Mouse (Mus musculus): ENCODE data around the gene Fzd5.

Fzd5 gene

DNA sequence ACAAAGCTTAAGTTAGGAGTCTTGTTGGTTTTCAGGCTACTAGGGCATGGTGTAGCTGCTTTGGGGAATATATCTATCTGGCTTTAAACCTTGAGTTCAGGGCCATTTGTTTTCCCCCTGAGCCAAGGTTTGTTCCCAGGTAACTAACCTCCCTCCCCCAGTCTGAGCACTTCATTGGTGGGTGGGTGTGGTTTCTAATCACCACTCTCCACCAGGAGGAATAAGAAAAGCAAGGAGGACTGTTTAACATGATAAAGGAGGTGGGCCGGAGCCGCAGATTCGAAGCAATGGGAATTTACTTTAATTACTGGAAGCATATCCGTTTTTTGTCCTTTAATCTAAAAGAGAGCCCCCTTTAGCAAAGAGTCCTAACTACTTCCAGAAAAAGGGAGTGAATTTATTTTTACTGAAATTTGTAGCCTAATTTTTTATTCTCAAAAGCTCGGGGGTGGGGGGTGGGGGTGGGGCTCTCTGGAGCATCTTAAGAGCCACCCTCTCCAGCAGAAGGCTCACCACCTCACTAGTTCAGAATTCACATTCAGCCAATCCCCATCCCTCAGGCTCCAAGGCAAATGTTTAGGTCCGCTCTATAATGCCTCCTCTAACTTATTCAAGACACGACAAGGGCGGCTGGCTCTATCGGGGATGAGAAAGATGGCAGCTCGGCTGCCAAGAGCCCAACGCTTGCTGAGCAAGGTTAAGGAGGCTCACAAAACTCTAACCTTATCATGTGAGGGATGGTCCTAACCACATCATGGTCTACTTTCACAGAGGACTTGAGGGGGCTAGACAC lies 3.9 kb downstream of the Fzd5 start:
- DNase-seq (ENCODE audit: low spot score in 2 of 2), result no peak

DNA sequence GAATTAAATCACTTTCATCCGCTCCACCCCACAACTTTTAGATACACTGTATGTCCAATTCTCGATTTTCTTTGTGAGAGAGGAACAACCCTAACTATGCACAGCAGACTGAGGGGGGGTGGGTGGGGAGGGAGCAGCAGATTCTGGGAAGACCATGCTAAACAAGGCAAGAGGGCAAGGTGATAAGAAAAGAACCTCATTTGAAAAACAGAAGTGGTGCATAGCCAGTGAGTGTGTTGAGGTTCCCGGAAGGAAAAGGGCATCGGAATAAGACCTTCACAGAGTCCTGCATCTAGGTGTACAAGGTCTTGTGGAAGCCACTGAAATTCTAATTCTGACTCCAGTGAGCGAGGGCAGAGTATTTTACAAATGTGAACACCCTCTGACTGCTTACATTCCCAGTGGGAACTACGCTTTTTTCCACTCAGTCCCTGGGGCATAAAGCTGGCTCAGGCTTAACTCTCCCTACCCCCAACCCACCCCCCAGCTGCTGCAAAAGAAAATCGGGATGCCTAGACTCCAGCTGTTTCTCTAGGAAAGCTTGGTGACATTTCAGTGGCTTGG lies 4.8 kb downstream of the Fzd5 start:
- no peak for DNase-seq (ENCODE audit: low spot score in 2 of 2)

DNA sequence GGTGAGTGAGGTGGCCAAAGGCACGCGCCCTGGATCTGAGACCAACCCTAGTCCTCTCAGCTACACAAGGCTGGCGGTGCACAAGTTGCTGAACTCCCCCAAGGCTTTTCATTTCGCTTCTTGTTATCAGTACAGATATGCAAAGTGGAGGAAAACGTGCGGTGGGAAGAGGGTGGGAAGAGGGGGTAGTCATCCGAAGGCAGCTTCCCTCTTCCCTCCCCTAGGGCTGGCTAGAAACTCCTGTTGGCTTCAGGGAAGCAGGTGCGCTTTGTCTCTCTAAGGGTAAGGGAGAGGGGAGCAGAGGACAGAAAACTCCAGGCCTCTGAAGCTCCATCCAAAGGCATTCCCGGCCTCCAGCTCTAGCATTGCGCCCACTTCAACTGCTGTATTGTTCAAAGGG lies 5.4 kb downstream of the Fzd5 start:
- no peak for DNase-seq (ENCODE audit: low spot score in 2 of 2)

DNA sequence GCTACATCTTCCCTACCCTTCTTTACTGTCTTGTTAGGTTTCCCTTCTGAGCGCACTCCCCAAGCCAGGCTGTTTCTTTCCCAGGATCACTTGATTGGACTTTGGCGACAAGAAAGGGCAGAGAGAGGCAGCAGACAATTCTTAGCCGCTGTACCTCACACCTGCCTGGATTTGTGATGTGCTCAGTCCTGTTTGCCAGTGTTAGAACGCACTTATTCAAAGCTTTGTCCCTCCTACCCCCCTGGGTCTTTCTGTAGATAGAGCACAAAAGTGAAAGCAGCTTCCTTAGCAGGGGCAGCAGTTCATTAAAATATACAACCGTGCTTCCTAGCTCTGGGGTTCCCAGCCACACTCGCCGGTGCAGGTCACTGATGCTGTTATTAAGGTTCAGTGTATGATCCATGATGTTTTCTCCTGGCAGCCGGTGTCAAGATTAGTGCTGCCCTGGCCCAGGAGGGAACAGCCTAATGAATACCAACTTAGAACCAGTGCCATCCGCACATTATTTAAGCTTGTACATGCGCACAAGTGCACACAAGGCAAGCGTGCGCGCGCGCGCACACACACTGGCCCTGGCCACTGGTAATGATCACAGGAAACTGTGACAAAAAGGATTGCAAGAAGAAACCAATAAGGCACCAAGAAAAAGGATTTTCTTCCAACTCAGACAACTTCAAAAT lies 6.1 kb downstream of the Fzd5 start:
- no peak for DNase-seq (ENCODE audit: low spot score in 2 of 2)

DNA sequence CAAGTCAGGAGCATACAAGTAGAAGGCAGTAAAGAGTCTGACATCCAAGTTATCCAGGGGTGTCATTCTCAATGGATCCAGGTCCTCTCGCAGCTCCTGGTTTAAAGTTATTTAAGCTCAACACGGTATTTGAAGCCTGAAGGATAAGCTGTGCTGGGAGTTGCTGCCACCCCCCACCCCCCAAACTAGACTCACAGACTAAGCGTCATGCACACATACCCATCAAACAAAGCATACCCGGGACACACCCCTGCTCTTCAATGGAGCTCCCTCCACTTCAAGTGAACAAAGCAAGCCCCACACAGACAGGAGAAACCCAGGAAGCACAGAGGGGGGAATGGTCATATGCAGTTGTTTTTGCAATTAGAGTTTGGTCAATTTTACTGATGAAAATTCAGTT lies 7.5 kb downstream of the Fzd5 start:
- no peak for DNase-seq (ENCODE audit: low spot score in 2 of 2)

DNA sequence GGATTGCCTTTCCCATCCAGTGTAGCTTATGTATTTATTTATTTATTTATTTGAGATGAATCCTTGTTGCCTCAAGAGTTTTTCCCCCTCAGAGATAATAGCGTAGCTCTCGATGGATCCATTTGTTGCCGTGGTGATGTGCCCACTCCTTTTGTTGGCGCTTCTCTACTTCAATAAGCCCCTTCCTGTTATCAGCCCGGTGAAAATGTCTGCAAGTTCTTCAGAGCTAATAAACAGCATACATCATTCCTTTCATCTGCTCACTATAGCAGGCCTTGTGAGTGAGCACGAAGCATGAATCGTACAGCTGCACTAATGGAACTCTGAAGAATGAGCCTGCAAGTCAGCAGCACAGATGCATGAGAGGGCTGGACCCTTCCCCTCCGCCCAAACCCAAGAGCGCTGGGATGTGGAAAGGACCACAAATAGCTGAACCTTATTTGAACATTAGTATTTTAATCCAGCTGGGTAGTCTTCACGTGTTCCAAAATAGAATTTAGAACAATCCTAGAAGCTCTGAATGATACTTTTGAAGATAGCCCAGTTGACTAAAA lies 16.4 kb downstream of the Fzd5 start:
- DNase-seq (ENCODE audit: low spot score in 2 of 2), result no peak

DNA sequence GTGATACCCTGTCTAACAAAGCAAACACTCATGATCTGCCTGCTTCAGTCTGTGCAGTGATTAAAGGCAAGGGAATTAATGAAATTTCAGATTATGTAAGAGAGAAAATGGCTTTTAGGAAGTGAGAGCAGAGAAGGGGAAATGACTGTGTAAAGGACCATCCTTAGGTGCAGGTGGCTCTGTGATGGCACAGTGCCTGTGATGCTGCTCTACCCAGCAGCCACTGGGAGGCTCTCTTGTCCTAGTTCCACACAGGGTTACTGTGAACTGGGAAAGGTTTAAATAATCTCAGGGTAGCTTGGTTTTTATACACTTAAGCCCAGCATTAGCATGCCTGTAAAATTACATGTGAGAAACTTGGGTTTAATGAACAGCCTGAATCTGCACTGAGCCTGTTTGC lies 20.0 kb downstream of the Fzd5 start:
- no peak for DNase-seq (ENCODE audit: low spot score in 2 of 2)

DNA sequence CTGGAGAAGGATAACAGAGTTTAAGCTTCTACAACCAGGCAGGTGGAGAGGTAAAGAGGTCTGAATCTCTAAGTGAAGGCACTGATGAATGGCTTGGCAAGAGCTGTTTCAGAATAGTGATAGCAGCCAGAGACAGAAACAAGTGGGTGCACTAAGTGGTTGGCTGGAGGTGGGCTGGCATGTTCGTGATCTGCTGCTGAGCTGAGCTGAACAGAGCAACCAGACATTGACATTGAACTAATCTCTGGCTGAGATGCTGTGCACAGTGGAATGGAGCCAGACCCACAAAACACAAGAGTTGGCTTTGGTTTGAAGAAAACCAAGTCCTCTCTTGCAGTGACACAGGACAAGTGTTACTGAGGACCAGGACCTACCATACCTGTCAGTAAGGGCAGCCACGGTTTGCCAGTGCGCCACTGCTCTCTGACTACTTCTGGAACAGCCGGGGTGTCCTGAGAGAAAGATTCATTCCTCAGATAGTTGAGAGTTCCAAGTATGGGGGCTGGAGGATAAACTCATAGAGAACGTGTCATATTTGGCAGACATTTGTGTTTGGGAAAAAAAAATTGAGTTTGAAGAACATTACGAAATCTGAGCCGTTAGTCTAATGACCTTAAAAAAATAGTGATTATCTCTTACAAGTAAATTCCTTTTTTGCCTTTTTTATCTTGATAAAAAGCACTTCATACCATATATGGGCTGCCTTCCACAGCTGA lies 20.8 kb downstream of the Fzd5 start:
- no peak for DNase-seq (ENCODE audit: low spot score in 2 of 2)

DNA sequence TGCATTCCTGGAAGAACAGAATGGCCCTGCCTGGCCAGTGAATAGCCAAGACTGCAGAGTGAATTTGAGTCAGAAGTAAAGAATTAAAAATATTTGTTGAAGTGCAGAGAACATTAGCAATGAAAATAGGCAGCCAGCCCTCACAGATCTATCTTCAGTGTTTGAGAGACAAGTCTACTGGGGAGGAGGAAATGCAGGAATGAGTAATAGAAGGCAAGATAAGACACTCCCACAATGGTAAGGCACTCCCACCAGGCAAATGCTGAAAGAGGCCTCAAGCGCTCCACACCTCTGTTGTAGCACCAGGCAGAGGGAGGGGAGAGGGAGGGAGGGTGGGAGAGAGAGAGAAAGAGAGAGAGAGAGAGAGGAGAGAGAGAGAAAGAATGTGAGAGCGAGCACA lies 22.1 kb downstream of the Fzd5 start:
- no peak for DNase-seq (ENCODE audit: low spot score in 2 of 2)

DNA sequence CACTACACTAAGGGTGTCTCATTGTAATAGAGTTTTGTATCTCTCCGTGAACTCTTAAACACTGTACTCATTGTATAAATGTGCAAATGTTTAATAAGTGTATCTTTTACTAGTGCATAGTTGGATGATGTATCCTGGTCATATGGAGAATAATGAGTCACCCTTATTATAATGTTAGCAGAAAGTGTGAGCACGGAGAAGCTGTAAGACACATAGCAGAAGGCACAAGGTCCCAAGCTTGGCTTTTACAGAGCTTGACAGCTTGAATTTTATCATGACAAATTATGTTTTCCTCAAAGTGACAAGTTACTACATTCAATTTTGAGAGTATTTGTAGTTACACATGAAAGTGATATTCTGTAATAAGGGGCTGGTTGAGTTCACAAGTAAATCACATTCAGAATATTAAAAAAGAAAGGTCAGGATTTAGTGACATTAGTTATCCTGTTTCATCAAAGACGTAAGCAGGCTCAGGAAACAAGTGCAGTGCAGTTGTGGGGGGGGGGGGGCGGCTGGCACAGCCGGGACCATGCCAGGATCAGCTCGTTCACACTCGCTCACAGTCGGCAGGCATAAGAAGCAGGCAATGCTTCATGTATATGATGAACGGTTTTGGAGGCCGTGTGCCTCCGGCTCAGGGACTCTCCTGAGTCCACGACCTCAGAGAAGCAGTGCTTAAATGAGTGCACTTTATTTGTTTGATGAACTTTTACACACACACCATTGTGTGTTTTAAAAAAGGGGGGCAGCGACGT lies 25.4 kb downstream of the Fzd5 start:
- no peak for DNase-seq (ENCODE audit: low spot score in 2 of 2)

DNA sequence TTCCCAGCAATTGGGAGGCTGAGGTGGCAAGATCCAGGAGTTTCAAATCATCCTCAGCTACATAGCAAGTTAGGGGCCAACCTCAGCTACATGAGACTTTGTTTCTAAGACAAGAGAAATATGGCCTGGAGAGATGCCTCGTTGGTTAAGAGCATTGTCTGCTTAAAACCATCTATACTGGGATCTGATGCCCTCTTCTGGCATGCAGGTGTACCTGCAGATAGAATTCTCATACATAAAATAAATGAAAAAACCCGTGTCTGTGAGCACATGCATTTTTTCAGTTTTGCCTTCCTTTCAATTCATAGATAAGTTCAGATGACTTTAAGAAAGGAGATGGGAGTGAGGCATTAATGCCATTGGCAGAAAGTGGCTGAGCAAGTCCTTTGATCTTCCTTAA lies 27.7 kb downstream of the Fzd5 start:
- DNase-seq (ENCODE audit: low spot score in 2 of 2), result no peak

DNA sequence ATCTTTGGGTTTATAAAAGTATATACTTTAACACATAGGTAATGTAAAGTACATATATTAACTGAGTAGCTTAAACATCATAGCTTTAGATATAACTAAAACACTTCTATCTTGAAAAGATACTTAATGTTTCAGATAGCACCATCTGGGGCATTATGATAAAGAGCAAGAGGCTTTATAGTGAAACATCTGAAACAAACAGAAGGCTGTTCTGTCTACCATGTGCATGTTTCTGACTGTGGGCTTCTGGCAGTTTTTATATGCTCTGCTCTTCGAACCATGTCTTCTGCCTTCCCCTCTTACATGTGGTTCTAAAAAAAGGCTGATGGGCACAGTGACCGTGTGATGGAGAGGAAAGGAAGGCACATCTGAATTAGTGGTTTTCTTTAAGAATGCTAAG lies 30.9 kb downstream of the Fzd5 start:
- DNase-seq (ENCODE audit: low spot score in 2 of 2), result no peak

DNA sequence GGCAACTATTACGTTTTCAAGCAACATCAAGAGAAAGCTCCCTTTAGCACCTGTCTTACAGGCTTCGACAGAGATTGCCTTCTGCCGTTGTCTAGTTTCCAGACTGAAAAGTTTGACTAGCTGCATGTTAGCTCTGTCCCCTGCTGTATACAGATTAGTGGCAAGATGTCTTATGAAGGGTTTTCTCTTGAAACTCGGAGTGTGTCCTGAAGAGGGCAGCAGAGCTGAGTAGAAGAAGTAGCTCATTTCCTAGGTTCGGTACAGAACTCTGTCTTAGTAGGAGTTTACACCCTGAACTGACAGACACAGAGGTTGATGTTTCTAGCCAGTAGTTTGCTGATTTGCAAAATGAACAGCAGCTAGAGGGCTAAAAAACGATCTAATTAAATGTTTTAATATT lies 32.3 kb downstream of the Fzd5 start:
- peak in 1 of 2 experiments; percentile 64 for DNase-seq (ENCODE audit: low spot score in 2 of 2)

DNA sequence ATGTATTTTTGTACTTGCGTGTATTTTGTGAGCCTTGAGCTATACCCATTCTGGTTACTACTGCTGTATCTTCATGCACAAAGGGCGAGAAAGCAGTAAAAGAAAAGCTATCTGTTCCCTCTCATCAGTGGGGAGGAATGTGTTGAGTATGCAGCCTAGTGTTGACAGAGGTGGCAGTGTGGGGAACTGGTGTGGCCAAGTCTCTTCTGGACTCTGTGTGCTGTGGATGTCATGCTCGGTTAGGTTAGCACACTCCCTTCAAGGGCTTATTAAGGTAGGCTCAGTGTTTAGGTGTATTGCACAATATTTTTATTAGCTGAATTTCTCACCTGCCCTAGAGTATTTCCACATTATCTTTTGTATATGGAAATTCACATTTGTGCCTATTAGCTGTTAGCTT lies 35.8 kb downstream of the Fzd5 start:
- no peak for DNase-seq (ENCODE audit: low spot score in 2 of 2)

DNA sequence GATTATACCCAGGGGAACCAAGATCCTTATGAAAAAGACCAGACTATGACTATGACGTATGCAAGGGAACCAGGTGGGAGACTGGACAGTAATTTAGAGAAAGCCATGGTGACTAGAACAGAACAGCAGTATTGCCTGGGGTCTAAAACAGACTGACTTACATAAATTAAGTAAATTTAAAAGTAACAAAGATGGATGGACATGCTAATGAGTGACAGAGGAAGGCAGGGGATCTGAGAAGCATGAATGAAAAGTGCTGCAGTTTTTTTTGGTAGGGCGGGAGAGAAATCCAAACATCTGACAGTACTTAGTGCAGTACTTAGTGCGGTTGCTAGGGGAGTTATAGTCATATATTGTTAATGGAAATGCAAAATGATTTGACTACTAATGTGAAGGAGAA lies 42.4 kb downstream of the Fzd5 start:
- DNase-seq (ENCODE audit: low spot score in 2 of 2), result no peak

DNA sequence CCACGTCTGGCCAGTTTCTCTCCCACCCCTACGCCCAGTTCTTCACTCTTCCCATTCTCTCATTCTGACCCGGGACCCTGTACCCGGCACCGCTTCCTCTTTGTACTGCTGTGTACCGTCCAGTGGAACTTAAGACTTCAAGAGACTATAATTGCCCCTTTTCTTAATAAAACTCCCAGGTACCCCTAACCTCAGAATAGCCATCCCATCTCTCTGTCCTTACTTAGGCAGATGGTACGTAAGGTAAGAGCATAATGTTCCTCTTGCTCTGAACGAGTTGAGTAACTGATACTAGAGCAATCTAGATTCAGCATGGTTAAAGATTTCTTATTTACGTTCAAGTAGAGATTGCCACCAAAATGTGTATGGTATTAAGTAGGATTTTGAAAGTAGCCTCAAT lies 46.0 kb downstream of the Fzd5 start:
- no peak for DNase-seq (ENCODE audit: low spot score in 2 of 2)

DNA sequence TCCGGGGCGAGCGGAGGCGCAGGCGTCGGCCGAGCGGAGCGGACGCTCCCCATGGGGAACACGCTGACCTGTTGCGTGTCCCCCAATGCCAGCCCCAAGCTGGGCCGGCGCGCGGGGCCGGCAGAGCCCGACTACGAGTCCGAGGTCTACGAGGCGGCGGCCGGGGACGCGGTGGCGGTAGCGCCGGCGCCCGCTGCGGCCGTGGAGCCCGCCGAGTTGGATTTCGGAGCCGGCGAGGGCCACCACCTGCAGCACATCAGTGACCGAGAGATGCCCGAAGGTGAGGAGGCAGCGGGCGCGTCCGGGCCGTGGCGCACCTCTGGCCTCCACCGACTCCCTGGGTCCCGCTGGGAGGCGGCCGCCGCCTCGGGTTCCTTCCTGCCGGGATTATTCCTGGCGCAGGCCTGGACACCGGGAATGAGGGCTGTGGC lies 46.4 kb downstream of the Fzd5 start:
- DNase-seq (ENCODE audit: low spot score in 2 of 2), result peak; percentile 11 to 21

DNA sequence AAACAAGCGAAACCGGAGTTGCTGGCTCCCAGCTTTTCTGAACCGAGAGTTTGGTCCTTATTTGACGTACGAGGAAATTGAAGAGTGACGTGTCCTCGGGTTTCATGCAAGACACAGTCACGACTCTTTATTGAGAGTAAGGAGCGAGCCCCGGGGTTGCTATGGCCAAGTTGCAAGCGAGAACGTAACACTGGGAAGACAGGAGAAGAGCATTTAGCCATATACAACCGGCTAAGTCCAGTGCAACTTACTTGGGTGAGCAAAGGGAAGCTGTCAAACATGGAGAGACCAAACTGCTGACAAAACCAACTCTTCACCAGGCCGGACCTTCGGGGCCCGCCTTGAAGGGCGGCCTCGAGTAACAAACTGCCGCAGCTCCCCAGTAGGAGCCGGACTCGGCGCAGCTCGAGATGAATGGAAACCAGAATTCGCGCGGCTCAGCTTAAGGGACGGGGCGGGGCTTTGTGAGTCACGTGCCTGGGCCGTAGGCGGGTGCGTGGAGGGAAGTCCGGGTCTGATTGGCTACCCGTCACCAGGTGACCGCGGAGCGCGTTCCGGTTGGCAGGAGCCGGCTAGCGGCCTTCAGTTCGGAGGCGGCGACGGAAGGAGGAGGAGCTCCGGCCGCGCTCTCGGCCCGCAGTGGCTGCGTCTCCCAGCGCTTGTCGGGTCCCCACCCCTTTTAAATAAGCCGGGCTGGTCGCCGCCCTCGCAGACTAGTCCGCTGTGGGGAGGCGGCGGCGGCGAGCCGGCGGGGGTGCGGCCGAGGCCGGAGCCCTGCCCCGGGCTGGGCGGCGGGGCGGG lies 47.1 kb downstream of the Fzd5 start, which contains the start of gene Ccnyl1:
Ccnyl1 (plus strand) TSS at position 243 of the 801 bp plus-strand sequence.
- peak; percentile 98 to 99 for DNase-seq (ENCODE audit: low spot score in 2 of 2)

DNA sequence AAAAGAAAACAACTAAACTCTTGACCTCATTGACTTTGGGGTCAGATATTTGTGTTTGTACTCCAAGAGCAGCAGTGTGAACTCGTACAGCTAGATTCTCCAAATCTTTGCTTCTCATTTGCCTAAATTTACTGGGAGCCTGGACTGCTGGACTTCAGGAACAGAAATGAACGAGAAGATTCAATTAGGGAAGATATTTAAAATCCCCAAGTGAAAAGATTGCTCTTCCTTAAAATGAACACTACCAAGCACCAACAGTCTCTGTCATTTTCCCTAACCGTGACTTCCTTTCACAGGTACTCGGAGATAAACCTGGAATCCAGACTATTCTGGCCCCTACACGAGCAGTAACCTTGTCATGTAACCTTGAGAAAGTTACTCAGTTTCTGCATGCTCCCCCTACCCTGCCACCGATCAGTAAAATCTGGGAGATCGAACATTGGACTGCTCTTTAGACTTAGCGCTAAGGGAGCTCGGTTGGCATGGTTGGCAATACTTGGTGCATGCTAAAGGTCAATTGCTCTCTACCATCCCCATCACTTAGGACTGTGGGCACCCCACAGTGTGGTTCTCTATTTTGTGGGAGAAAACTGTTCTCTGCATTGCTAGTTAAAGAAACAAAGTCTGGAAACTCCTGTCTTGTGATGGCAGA lies 47.9 kb downstream of the Fzd5 start:
- no peak for DNase-seq (ENCODE audit: low spot score in 2 of 2)

DNA sequence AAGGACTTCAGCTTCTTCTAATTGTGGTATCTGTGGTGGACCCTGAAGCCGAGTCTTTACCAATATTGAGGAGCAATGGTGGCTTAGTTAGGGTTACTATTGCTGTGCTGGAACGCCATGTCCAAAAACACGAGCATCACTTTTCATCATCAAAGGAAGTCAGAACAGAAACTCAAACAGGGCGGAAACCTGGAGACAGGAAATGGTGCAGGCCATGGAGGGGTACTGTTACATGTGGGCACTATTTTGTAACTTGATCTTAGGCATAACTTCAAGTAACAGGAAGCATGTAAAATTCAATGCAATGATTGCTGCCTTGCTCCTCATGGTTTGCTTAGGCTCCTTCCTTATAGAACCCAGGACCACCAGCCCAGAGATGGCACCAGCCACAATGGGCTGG lies 49.5 kb downstream of the Fzd5 start:
- DNase-seq (ENCODE audit: low spot score in 2 of 2), result no peak
